Mouse (Mus musculus): Measurements from ENCODE around the gene Bphl.

DNA sequence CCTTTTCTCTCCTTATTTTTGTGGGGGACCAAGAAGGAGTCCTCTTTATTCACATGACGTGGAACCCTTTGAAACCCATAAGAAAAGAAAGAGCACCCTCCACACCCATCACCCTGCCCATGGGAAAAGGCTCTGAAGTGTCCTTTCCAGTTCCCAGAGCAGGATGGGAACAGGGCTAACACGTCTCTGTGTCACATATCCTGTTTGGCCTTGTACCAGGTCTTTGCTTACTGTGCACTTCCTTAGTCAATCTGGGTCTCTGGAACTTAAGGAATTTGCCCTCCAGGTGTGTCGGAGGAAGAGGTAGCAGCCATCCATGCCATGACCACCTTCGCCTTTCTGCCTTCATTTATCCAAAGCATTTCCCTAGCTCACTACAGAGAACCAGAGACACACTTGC, 59.1 kb downstream of the Bphl start:
- no peak for TF ChIP-seq POLR2A (IDR thresholded peaks at IDR 0.05; ENCODE audit: borderline replicate concordance, insufficient read depth, low read length)
- no peak for TF ChIP-seq CTCF (IDR thresholded peaks at IDR 0.05; ENCODE audit: borderline replicate concordance, insufficient read depth, low read depth, low read length)
